Mouse (Mus musculus) limb, embryonic 14.5 days (tissue): ENCODE results near the gene Nbeal2. TPM values are rescaled to one million over a fixed set of nuclear protein-coding genes. Genes with fewer than 3 reads are reported as not detected.
A peak's percentile ranks its signal among the peaks of the same experiment; 100 is the strongest.

Experiments
- ATAC-seq: fragments of 200-750 bp; cut with Nextera tagmentation; 2 replicates; pipeline ENCODE4 v1.8.0; 2017; ENCODE audit warnings: low read depth, moderate number of reproducible peaks, moderate TSS enrichment; ENCODE audit not compliant: low FRiP score
- DNase-seq: peaks from one replicate; pipeline ENCODE4 v3.0.0-alpha.2; 2015; ENCODE audit warnings: low spot score
- H3K27ac ChIP-seq: fragments of 300-500 bp; sonication (generic); replicated peaks from 2 replicates; pipeline ENCODE4 v1.5.1; 2014; ENCODE audit warnings: low read depth, mild to moderate bottlenecking, low read length, moderate library complexity, mixed read lengths
- H3K27me3 ChIP-seq: fragments of 300-500 bp; sonication (generic); 2 replicates; pipeline ENCODE4 v1.6.1; 2014; ENCODE audit warnings: low read length, mixed read lengths; ENCODE audit not compliant: control insufficient read depth, insufficient read depth
- H3K36me3 ChIP-seq: fragments of 300-500 bp; sonication (generic); 2 replicates; pipeline ENCODE4 v1.6.1; 2014; ENCODE audit warnings: mild to moderate bottlenecking, low read length, moderate library complexity, mixed read lengths; ENCODE audit not compliant: control insufficient read depth, insufficient read depth
- H3K4me1 ChIP-seq: fragments of 300-500 bp; sonication (generic); 2 replicates; pipeline ENCODE4 v1.6.1; 2014; ENCODE audit warnings: antibody characterized with exemption, low read length, mixed read lengths; ENCODE audit not compliant: control insufficient read depth, insufficient read depth
- H3K4me2 ChIP-seq: fragments of 300-500 bp; sonication (generic); replicated peaks from 2 replicates; pipeline ENCODE4 v1.6.1; 2014; ENCODE audit warnings: low read depth, mild to moderate bottlenecking, low read length, moderate library complexity; ENCODE audit not compliant: severe bottlenecking
- H3K4me3 ChIP-seq: fragments of 300-500 bp; sonication (generic); replicated peaks from 2 replicates; pipeline ENCODE4 v1.5.1; 2014; ENCODE audit warnings: low read length
- H3K9ac ChIP-seq: fragments of 300-500 bp; sonication (generic); 2 replicates; pipeline ENCODE4 v1.6.1; 2014; ENCODE audit warnings: mild to moderate bottlenecking, low read depth, low read length, moderate library complexity; ENCODE audit not compliant: severe bottlenecking
- H3K9me3 ChIP-seq: fragments of 300-500 bp; sonication (generic); 2 replicates; pipeline ENCODE4 v1.6.1; 2016; ENCODE audit warnings: low read length; ENCODE audit not compliant: control insufficient read depth
- POLR2A ChIP-seq: fragments of 200-500 bp; IDR thresholded peaks from 2 replicates; pipeline ENCODE4 v1.8.0; 2012; ENCODE audit warnings: inconsistent platforms, mild to moderate bottlenecking, moderate library complexity, borderline replicate concordance; ENCODE audit not compliant: insufficient read depth, insufficient read length; ENCODE audit errors: extremely low read depth
- WGBS: fragments of 180-500 bp; shearing (Covaris S2); extraction: QIAGEN DNeasy Blood & Tissue Kit; methylation state at CpG from one replicate; pipeline ENCODE4 v1.1.7; 2014; 5-methylcytosine and 5-hydroxymethylcytosine counted together
- polyA plus RNA-seq, 2 experiments: library from polyadenylated mRNA; depleted of rRNA in 1 of 2; stranded (reverse) in 1 of 2; unstranded in 1 of 2; fragments of >200 nt; fragmentation: Nextera tagmentation in 1 of 2; extraction: Ambion mirVana in 1 of 2; gene quantifications; 2 replicates each; pipeline versions ENCODE4 v1.2.1 to v1.2.3; 2012 to 2014

The Nbeal2 gene
- polyA plus RNA-seq, 2 experiments = 3.3 to 8.4 TPM

DNA sequence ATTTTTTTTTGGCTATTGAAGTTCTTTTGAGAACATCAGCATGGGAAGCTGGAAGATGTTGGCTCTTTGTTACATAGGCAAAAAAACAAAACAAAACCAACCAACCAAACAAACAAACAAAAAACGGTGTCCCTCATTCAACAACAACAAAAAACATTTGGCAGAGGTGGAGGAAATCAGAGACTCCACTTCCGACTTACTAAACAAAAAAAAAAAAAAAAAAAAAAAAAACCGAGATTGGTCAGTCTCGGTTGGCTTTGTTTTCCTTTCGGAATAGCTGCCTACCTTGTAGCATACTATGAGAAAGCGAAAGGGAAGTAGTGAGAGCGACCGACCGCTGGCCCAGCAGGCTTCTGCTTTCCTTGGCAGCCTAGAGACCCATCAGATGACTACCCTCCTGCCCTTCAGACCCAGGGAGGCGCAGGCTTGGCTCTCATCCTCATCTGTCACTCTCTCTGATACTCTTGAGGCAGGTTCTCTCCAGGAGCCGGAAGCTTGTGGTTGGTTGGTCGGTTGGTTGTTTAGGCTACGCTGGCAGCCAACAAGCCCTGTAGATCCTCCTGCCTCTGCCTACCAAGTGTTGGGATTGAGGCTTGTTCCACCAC lies 3.6 kb upstream of the Nbeal2 start:
- H3K4me3 ChIP-seq = peak overlapping the region; percentile 61
- H3K9ac ChIP-seq = no peak overlapping the region
- no peak for TF ChIP-seq POLR2A
- H3K4me2 ChIP-seq = peak overlapping the region; percentile 52
- peaks cover 14% of the 10 kb centered on the region for H3K27me3 ChIP-seq
- no peak for DNase-seq
- 85% methylated on average over 13 of the region's 13 CpGs for WGBS
- H3K36me3 ChIP-seq = 0 out of 2 replicates have a peak, but pooled peaks cover 4% of the 10 kb centered on the region
- no peak overlapping the region for H3K27ac ChIP-seq
- no peaks in the 10 kb centered on the region for H3K9me3 ChIP-seq
- H3K4me1 ChIP-seq = peaks cover 20% of the 10 kb centered on the region
- no peak for ATAC-seq

DNA sequence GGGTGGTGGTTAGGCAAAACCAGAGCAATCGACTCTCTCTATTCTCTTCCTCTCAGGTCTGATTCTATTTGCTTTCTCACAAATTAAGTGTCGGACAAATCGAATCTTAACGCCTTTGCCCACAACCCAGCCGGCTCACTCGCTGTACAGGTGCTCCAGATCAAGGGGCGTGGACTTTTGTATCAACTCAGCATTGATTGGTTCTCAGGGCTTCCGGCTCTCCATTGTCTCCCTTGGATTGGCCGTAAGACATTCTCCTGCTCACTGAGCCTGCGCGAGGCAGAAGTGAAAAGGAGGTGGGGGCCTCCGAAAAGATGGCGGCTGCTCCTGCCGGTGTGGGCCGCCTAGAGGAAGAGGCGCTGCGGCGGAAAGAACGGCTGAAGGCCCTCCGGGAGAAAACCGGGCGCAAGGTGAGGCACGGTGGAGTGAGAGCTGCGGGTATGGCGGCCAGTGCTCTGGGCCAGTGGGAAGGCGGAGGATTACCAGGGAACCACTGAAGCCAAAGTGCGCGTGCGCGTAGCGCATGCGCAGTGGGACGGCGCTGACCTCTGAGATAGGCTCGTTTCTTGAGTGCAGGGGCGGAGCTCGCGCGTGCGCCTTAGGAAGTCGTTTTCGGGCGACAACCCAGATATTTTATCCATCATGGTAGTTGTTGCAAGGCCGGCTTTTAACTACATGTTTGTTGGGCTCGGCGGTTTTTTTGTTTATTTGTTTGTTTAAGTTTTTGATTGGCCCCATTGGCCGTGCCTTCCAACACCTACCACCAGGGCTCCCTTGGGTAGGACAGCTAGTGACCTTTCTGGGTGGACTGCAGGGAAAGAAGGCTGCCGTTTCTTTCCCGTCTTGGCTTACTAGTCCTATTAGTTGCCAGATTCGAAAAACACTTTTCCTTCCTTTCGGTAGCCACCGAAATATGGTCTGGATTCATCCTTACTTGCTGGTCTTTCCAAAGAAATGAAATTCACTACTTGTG lies 2.6 kb upstream of the Nbeal2 start, which contains the start of gene Ccdc12:
Gene Ccdc12, plus strand, starts transcription at position 255 of the 973 bp plus-strand sequence.
- peak; percentile 96 for DNase-seq
- Histone ChIP-seq H3K4me1 (peaks cover 20% of the 10 kb centered on the region), H3K4me2 (peak within 1 kb of the TSS; percentile 53), H3K9me3 (no peaks in the 10 kb centered on the region), H3K9ac (peak within 1 kb of the TSS; percentile 63), H3K27me3 (peaks cover 19% of the 10 kb centered on the region), H3K27ac (peak within 1 kb of the TSS; percentile 61), H3K4me3 (peak within 1 kb of the TSS; percentile 61), H3K36me3 (0 out of 2 replicates have a peak, but pooled peaks cover 4% of the 10 kb centered on the region)
- ATAC-seq = peak; percentile 95
- WGBS = under 1% methylated on average over 52 of the region's 52 CpGs
- peak; percentile 78; the same call in 1 of the 2 replicates for TF ChIP-seq POLR2A

DNA sequence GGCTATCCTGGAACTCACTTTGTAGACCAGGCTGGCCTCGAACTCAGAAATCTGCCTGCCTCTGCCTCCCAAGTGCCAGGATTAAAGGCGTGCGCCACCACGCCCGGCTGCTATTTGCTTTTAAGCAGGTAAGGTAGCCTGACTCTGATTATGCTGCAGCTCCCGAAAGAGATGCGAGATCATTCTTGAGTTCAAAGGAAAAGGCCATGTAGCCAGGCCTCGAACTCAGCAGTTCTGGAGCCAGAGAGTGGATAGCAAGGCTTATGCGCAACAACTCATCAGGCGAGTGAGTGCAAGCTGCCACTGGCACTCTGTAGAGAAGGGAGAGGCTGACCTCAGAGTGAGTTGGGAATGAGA lies 1.7 kb upstream of the Nbeal2 start:
- H3K27ac ChIP-seq = no peak overlapping the region
- H3K9ac ChIP-seq = no peak overlapping the region
- 0 out of 2 replicates have a peak, but pooled peaks cover 4% of the 10 kb centered on the region for H3K36me3 ChIP-seq
- no peaks in the 10 kb centered on the region for H3K9me3 ChIP-seq
- no peak for ATAC-seq
- TF ChIP-seq POLR2A = no peak
- H3K4me3 ChIP-seq = peak overlapping the region; percentile 61
- H3K4me2 ChIP-seq = peak overlapping the region; percentile 53
- no peak for DNase-seq
- peaks cover 23% of the 10 kb centered on the region for H3K27me3 ChIP-seq
- WGBS = 76% methylated on average over 10 of the region's 10 CpGs
- peaks cover 20% of the 10 kb centered on the region for H3K4me1 ChIP-seq

DNA sequence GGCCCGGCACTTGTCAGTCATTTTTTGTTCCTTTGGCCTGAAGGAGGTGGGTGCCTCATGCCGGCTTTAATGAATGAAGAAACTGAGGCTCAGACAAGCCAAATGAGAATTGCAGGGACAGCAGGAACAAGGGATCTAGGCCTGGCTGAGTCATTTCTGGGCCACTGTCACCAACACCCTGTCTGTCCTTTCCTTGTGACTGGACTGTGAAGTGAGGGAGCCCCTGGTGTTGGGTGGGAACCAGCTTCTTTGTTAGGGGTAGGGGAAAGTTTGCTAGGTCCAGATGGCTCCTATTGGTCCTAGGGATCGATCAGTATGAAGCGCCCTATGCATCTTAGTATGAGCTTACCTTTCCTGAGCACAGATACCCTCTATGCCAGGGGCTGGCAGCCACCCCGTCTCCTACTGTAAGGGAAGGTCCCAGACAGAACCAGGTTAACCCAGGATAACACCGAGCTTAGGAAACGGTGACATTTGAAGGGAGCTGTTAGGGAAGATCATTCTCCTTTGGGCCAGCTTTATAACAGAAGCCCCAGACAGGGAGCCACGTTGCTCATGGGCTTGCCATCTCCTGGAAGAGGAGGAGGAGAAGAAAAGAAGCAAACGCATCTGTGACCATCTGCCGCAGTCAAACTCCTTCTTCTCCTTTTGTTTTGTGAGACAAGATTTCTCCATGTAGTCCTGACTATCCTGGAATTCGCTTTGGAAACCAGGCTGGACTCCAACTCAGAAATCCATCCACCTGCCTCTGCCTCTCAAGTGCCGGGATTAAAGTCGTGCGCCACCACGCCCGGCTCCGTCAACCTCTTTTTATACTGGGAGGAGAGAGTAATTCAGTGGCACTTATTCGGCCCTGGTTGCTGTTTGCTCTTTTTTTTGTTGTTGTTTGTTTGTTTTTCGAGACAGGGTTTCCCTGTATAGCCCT lies 1.0 kb upstream of the Nbeal2 start:
- Histone ChIP-seq H3K9me3 (no peaks in the 10 kb centered on the region), H3K9ac (no peak overlapping the region), H3K27me3 (peaks cover 26% of the 10 kb centered on the region), H3K4me3 (peak overlapping the region; percentile 60; the same call in 1 of the 2 replicates), H3K4me2 (peak overlapping the region; percentile 99), H3K4me1 (peaks cover 20% of the 10 kb centered on the region), H3K36me3 (0 out of 2 replicates have a peak, but pooled peaks cover 4% of the 10 kb centered on the region), H3K27ac (no peak overlapping the region)
- DNase-seq (no peak), ATAC-seq (no peak)
- TF ChIP-seq POLR2A = no peak
- 81% methylated on average over 19 of the region's 19 CpGs for WGBS
